Mouse (Mus musculus): ENCODE data around the gene Snap29. TPM values are rescaled to one million over a fixed set of nuclear protein-coding genes. Genes with fewer than 3 reads are reported as not detected.

The Snap29 gene
- total RNA-seq, 1 experiment from 2014 or later = 30.2 TPM

- no peak for DNase-seq
Observed at GRCm38 (mm10) chr16:17474091-17474490, 68.3 kb downstream of the Snap29 start.

- no peak for DNase-seq
Observed at GRCm38 (mm10) chr16:17474761-17475160, 69.0 kb downstream of the Snap29 start.

- no peak for DNase-seq
Observed at GRCm38 (mm10) chr16:17475326-17475725, 69.5 kb downstream of the Snap29 start.

GRCm38 (mm10) chr16:17478331-17478943 lies 72.7 kb downstream of the Snap29 start:
- no peak for DNase-seq

Other genes starting within 250 kb of the Snap29 start
- 194 and 282 TPM in 2 replicates for gene Ube2l3, start 203.3 kb upstream of the Snap29 start, total RNA-seq (2021)
- gene Rimbp3, start 197.4 kb upstream of the Snap29 start, total RNA-seq (2021) = 0.06 TPM in 1 of 2 replicates, not detected in the other
- 2.3 and 2.6 TPM in 2 replicates for gene Hic2, start 172.4 kb upstream of the Snap29 start, total RNA-seq (2021)
- 13.8 and 19.9 TPM in 2 replicates for gene Tmem191c, start 129.9 kb upstream of the Snap29 start, total RNA-seq (2021)
- 0.24 and 4.8 TPM in 2 replicates for gene Serpind1, start 74.6 kb upstream of the Snap29 start, total RNA-seq (2021)
- gene Pi4ka, start 328 bp downstream of the Snap29 start, total RNA-seq (2021) = 87.2 and 88.9 TPM in 2 replicates
- gene Crkl, start 46.0 kb downstream of the Snap29 start, total RNA-seq (2021) = 30.2 and 33.7 TPM in 2 replicates
- 9.8 and 10.2 TPM in 2 replicates for gene Aifm3, start 83.6 kb downstream of the Snap29 start, total RNA-seq (2021)
- gene Lztr1, start 102.7 kb downstream of the Snap29 start, total RNA-seq (2021) = 70.0 and 74.9 TPM in 2 replicates
- 40.7 and 44.1 TPM in 2 replicates for gene Thap7, start 125.2 kb downstream of the Snap29 start, total RNA-seq (2021)
- gene Lrrc74b, start 155.3 kb downstream of the Snap29 start, total RNA-seq (2021) = 0.12 TPM in 1 of 2 replicates, not detected in the other
- gene P2rx6, start 155.9 kb downstream of the Snap29 start, total RNA-seq (2021) = 0.61 and 0.76 TPM in 2 replicates
- gene Slc7a4, start 177.2 kb downstream of the Snap29 start, total RNA-seq (2021) = 8.0 and 14.9 TPM in 2 replicates
- gene Smpd4, start 213.4 kb downstream of the Snap29 start, total RNA-seq (2021) = 28.0 and 33.7 TPM in 2 replicates
- gene Ccdc74a, start 240.5 kb downstream of the Snap29 start, total RNA-seq (2021) = 2.5 and 3.7 TPM in 2 replicates